Mouse (Mus musculus): ENCODE measurements around the gene Ifitm3.
"Not testable (repeated sequence)": the region's sequence is repeated elsewhere in the genome, so short reads cannot be mapped to it uniquely, and the experiment has no call there.

The Ifitm3 gene

GRCm38 (mm10) chr7:141036624-141037023, 26.1 kb upstream of the Ifitm3 start:
- not testable (repeated sequence) for DNase-seq (ENCODE audit: low read depth, low spot score)

- no peak for DNase-seq (ENCODE audit: low read depth, low spot score)
Measured at GRCm38 (mm10) chr7:141032458-141033167, 22.0 kb upstream of the Ifitm3 start.

GRCm38 (mm10) chr7:141030390-141030789, 19.8 kb upstream of the Ifitm3 start:
- DNase-seq (ENCODE audit: low read depth, low spot score), result peak; percentile 74

- no peak for DNase-seq (ENCODE audit: low read depth, low spot score)
Measured at GRCm38 (mm10) chr7:141028831-141029230, 18.3 kb upstream of the Ifitm3 start, which contains the start of gene Gm17387. Gene Gm17387, plus strand, starts transcription at chr7:141029131.

- DNase-seq (ENCODE audit: low read depth, low spot score), result no peak
Measured at GRCm38 (mm10) chr7:141026740-141027098, 16.1 kb upstream of the Ifitm3 start.

GRCm38 (mm10) chr7:141026097-141026739, 15.6 kb upstream of the Ifitm3 start:
- peak; percentile 48 for DNase-seq (ENCODE audit: low read depth, low spot score)

GRCm38 (mm10) chr7:141024865-141025838, 14.6 kb upstream of the Ifitm3 start:
- peak; percentile 93 for DNase-seq (ENCODE audit: low read depth, low spot score)

- DNase-seq (ENCODE audit: low read depth, low spot score), result peak; percentile 38
Measured at GRCm38 (mm10) chr7:141021489-141022449, 11.2 kb upstream of the Ifitm3 start.

- DNase-seq (ENCODE audit: low read depth, low spot score), result no peak
Measured at GRCm38 (mm10) chr7:141019028-141019427, 8.5 kb upstream of the Ifitm3 start.

- DNase-seq (ENCODE audit: low read depth, low spot score), result not testable (repeated sequence)
Measured at GRCm38 (mm10) chr7:141017824-141018223, 7.3 kb upstream of the Ifitm3 start, which contains the start of gene Ifitm6. Gene Ifitm6, minus strand, starts transcription at chr7:141017924.

- no peak for DNase-seq (ENCODE audit: low read depth, low spot score)
Measured at GRCm38 (mm10) chr7:141016707-141017697, 6.4 kb upstream of the Ifitm3 start.

GRCm38 (mm10) chr7:141011238-141011770, 734 bp upstream of the Ifitm3 start:
- no peak for DNase-seq (ENCODE audit: low read depth, low spot score)

GRCm38 (mm10) chr7:141009665-141010064, 905 bp downstream of the Ifitm3 start:
- DNase-seq (ENCODE audit: low read depth, low spot score), result no peak

- peak; percentile 98 for DNase-seq (ENCODE audit: low read depth, low spot score)
Measured at GRCm38 (mm10) chr7:141008938-141009660, 1.5 kb downstream of the Ifitm3 start.

- peak; percentile 95 for DNase-seq (ENCODE audit: low read depth, low spot score)
Measured at GRCm38 (mm10) chr7:141008312-141008761, 2.2 kb downstream of the Ifitm3 start.

GRCm38 (mm10) chr7:141006914-141007313, 3.7 kb downstream of the Ifitm3 start:
- no peak for DNase-seq (ENCODE audit: low read depth, low spot score)

GRCm38 (mm10) chr7:141006446-141006845, 4.1 kb downstream of the Ifitm3 start:
- peak; percentile 46 for DNase-seq (ENCODE audit: low read depth, low spot score)

- DNase-seq (ENCODE audit: low read depth, low spot score), result no peak
Measured at GRCm38 (mm10) chr7:141003248-141004010, 7.1 kb downstream of the Ifitm3 start.
